Mouse (Mus musculus): Measurements from ENCODE around the gene Nr1h2.

Nr1h2 gene

GRCm38 (mm10) chr7:44549621-44550408 is 3.9 kb downstream of the Nr1h2 start:
- no peak for DNase-seq (ENCODE audit: low spot score)

DNA sequence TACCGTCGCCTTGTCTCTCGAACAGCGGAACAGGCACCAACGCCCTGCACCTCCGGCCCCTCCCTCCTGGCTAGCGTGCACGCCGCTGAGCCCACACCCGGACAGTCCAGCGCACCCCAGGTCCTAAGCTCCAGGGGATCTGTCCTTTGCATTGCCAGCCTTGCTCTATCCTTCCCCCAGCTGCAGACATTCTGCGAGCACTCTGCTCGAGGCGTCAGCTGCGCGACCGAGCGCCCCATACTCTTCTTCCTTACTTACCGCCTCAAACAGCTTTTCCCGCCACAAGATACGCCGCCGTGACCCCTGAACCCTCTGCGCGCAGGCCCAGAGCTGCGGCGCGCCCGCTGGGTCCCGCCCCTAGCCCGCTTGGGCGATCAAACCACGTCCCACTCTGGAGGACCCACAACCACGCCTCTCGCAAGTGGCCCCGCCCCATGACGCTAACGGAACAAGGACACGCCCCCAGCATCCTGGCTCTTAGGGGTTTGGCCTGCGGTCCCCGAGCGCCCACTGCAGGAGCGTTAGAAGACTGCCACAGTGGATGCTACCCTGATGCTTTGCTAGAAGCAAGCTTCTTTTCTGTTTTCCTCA is 5.2 kb downstream of the Nr1h2 start, which contains the start of gene Pold1:
Pold1 (minus strand) TSS at position 353 of the 591 bp plus-strand sequence.
- DNase-seq (ENCODE audit: low spot score), result peak; percentile 98

DNA sequence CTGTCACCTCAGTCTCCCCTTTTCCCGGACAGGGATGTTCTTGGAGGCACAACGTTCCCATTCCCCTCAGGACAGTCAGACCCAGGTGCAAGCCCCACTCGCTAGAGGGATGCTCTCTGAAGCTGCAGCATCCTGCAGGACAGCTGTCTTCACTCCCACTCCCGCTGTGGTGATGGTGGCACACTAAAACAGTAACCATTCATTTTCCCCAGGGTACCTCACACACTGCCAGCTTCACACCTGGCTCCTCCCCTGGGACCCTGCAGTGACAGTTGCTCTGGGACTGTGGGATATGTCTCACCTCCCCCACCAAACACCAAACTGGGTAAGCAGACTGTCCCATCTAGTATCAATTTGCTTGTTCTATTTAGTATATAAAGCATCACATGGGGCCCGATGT is 6.0 kb downstream of the Nr1h2 start:
- no peak for DNase-seq (ENCODE audit: low spot score)

- DNase-seq (ENCODE audit: low spot score), result no peak
Observed at GRCm38 (mm10) chr7:44547041-44547440, 6.7 kb downstream of the Nr1h2 start.

DNA sequence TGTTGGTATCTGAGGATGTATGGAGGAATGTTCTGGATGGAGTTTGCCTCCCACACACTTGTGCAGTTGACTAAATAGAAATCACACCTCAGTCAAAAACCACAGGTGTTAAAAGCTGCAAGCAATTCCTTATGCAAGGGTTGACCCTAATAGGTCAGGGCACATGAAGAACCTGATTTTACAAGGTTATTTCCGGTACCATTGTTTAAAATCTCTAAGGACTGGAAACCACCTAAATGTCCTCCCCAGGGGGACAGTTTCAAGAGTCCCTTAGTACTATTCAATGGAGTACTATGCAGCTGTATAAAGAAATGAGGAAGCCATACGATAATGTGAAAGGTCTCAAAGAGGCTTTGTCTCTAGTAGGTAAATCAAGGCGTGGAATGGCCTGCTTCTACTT is 7.5 kb downstream of the Nr1h2 start:
- DNase-seq (ENCODE audit: low spot score), result no peak

DNA sequence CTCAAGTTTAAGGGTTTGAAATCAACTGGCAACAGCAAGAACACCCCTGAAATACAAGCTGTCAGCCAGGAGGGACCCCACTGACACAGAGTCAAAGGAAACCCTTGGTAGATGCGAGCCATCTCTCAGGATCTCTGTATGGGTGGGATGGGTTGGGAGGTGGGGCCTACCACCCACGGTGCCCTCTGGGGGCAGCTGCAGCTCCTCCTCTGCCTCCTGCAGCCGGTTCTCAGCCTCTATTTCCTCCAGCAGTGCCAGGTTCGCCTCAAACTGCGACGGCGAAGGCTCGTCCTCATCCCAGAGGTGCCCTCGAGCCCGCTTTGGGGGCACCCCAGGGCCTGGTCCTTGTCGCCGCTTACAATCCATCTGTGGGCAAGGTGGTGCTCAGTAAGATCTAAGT is 10.7 kb downstream of the Nr1h2 start:
- DNase-seq (ENCODE audit: low spot score), result no peak

- no peak for DNase-seq (ENCODE audit: low spot score)
Observed at GRCm38 (mm10) chr7:44542555-44542954, 11.2 kb downstream of the Nr1h2 start.

- DNase-seq (ENCODE audit: low spot score), result no peak
Observed at GRCm38 (mm10) chr7:44538756-44539624, 14.8 kb downstream of the Nr1h2 start.

DNA sequence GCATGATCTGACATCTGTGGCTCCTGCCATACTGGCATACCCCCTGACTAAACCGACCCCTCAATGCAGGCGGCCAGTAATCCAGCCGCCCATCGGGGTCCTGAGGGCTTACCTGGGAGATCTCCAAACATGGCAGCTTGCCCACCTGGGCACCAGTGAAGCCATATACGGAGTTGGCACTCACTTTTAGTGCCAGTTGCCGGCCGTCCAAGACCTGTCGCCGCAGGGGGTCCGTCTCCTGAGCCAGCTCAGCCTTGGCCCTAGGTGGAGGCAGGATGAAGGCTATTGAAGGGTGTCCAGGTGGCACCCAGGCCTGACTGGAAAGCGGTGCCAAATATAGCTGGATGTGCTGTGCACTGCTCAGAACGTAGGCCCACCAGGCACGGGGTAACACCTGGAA is 16.3 kb downstream of the Nr1h2 start:
- DNase-seq (ENCODE audit: low spot score), result no peak

- DNase-seq (ENCODE audit: low spot score), result no peak
Observed at GRCm38 (mm10) chr7:44537009-44537408, 16.7 kb downstream of the Nr1h2 start.

DNA sequence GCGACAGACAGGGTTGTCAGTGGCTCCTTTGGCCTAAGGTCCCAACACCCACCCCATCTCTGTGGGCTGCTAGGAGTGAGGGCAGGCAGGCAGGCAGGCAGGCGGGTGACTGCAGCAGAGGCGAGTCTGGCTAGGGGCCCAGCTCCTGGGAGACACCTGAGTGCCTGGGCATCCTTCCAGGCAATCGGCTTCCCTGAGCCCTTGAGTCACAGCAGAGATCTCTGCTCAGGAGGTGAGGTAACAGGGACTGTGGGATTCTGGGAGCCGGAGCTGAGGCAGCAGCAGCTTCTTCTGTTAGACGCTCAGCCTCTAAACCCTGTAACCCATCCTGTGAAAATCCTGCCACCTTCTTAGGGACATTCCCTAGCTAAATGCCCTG is 17.2 kb downstream of the Nr1h2 start:
- no peak for DNase-seq (ENCODE audit: low spot score)

GRCm38 (mm10) chr7:44535657-44536589 is 17.8 kb downstream of the Nr1h2 start:
- no peak for DNase-seq (ENCODE audit: low spot score)

GRCm38 (mm10) chr7:44534656-44535441 is 18.9 kb downstream of the Nr1h2 start:
- no peak for DNase-seq (ENCODE audit: low spot score)

DNA sequence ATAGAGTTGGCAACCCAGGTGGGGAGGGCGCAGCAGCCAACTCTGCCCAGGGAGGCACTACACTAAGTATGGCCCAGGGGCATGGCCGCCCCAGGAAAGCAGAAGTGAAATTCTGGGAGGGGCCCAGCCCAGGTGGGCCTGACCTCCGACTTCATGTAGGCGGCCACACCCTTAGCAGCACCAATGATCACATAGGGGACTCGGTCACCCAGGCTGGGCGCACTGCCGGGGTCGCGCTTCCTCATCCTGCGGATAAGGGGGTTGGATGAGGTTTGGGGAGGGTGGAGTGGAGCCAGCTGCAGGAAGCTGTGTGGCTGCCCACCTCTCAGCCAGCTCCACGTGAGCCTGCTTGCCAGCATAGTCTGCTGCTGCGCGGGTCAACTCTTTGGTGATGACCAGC is 19.5 kb downstream of the Nr1h2 start:
- no peak for DNase-seq (ENCODE audit: low spot score)

- DNase-seq (ENCODE audit: low spot score), result no peak
Observed at GRCm38 (mm10) chr7:44533746-44534045, 20.1 kb downstream of the Nr1h2 start.

DNA sequence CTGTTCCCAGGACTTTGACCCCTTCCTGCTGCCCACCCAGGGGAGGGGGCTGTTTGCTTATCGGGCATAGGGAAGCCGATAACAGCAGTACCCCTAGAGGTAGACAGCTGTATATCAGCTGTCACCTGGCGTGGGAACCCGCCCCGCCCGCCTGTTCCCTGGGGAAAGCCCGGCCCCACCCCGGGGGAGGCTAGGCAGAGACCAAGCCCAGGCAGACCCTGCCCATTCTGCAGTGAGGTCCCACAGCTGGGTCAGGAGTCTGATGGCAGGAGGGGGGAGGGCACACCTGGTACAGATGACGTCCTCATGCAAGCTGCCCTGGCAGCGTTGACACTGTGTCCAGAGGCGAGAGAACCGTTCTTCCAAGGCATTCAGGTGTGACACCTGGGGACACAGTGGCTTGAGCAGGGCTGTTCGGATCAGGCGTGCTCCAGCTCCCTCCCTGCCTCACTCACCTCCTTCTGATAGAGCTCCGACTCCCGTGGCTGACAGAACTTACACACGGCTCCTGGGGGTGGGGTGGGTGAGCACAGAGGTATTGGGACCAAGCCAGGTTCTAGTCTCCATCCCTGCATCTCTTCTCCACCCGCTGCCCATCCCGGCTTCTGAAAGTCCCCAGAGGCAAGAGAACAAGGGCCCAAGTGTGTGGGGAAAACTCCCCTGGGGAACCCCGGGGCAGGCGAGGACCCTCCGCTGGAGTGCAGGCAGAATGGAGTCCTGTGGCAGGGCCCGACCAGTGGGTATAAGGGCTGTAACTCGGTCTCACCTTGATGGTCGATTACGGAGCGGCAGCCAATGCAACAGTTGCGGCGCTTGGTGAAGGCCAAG is 20.6 kb downstream of the Nr1h2 start:
- no peak for DNase-seq (ENCODE audit: low spot score)

- no peak for DNase-seq (ENCODE audit: low spot score)
Observed at GRCm38 (mm10) chr7:44531946-44532732, 21.6 kb downstream of the Nr1h2 start, which contains the start of gene Spib. TSS of gene Spib (minus strand) at chr7:44532071.

- DNase-seq (ENCODE audit: low spot score), result no peak
Observed at GRCm38 (mm10) chr7:44531207-44531606, 22.5 kb downstream of the Nr1h2 start.

GRCm38 (mm10) chr7:44530507-44530906 is 23.2 kb downstream of the Nr1h2 start:
- no peak for DNase-seq (ENCODE audit: low spot score)
